Mouse (Mus musculus) spleen, adult 2 months (tissue): Measurements from ENCODE around the gene Myo1h.

Experiments used
- CTCF ChIP-seq: fragments of 200-500 bp; IDR thresholded peaks from 2 replicates; pipeline ENCODE4 v1.5.1; 2011; ENCODE audit warnings: mild to moderate bottlenecking, inconsistent platforms; ENCODE audit not compliant: insufficient read depth, insufficient read length, insufficient replicate concordance; ENCODE audit errors: extremely low read depth
- POLR2A ChIP-seq: fragments of 200-500 bp; IDR thresholded peaks from 2 replicates; pipeline ENCODE4 v1.6.1; 2011; ENCODE audit warnings: low read depth, low read length, inconsistent platforms

DNA sequence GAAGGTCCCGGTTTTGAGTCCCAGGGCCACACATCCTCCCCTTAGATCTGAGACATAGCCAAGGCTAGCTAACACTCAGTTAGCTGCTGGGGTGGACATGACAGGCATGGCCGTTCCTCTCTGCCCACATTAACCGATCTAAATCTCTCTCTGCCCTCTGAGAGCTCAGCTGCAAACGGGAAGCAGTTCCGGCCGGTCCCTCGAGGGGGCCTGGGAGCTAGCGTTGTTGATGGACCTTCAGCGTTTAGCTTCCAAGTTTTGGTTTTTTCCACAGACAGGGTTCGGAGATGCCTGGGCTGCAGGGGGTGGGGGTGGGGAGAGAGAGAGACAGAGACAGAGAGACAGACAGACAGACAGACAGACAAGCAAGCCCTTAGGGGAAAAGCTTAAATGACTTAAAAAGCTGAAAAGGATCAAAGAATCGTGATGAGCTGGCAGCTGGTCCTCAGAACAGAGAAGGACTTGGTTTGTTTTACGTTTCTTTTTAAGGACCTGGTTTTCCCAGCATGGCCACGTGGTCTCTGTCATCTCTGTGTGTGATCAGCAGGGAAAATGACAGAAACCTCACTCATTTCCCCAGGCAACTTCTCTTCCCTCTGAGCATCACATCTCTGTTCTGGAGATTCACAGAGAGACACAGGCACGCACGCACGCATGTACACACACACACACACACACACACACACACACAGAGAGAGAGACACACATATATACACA is 35.0 kb downstream of the Myo1h start:
- peak; percentile 36; the same call in 1 of the 2 replicates for TF ChIP-seq CTCF
- no peak for TF ChIP-seq POLR2A
